Mouse (Mus musculus) urinary bladder, postnatal 4 days (tissue): Measurements from ENCODE around the gene Ubqln1.
"Not testable (repeated sequence)": the region's sequence is repeated elsewhere in the genome, so short reads cannot be mapped to it uniquely, and the experiment has no call there.

ENCODE experiments used
- DNase-seq, 2 experiments: peaks; one replicate each; pipeline ENCODE4 v3.0.0; 2021 to 2022; ENCODE audit warnings: low spot score in 2 of 2

Gene Ubqln1

DNA sequence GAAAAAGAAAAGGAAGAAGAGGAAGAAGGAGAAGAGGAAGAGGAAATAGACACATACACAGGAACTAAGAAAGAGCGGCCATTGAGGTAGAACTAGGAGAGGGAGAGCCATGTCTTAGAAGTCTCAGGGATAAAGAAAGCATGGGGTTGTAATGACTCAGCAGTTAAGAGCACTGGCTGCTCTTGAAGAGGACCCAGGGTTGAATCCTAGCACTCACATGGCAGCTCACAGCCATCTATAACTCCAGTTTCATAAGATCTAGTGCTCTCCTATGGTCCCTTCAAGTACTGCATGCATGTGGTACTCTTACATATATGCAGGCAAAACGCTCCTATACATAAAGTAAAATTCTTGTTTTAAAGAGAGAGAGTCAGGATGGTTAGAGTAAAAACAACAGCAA, 59.4 kb downstream of the Ubqln1 start:
- no peak for DNase-seq

DNA sequence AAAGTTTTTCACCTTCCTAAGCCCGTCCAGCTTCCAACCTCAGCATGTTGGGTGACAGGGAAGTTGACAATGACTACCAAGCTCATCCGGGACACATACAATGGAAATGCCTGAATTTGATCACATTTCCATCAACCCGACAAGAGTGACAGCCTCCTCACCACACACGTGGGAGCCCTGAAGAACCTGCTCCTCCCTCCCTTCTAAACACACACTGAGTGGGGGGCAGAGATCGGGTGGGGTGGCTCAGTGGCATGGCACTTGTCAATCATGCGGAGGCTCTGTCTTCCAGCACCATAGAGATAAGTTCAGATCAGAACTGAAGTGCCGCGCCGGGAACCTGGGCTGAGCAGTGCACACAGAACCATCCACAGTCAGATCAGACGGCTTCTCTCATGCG, 65.0 kb downstream of the Ubqln1 start:
- DNase-seq, result no peak

DNA sequence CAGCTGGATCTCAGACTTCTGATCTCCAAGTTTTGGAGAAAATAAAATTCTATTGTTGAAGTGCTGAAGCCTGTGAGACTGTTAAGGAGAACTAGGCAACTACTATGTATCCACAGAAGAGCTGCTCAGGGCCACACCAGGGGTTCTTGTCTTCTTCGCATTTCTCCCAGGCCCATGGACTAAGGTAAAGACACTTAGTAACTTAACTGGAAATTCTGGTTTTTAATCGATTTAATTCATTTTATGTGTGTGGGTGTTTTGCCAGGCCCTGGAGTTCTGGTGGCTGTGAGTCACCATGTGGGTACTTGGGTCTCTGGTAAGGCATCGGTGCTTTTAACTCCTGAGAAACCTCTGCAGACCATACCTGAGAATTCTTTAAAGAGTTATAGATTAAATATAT, 65.8 kb downstream of the Ubqln1 start:
- no peak for DNase-seq

DNA sequence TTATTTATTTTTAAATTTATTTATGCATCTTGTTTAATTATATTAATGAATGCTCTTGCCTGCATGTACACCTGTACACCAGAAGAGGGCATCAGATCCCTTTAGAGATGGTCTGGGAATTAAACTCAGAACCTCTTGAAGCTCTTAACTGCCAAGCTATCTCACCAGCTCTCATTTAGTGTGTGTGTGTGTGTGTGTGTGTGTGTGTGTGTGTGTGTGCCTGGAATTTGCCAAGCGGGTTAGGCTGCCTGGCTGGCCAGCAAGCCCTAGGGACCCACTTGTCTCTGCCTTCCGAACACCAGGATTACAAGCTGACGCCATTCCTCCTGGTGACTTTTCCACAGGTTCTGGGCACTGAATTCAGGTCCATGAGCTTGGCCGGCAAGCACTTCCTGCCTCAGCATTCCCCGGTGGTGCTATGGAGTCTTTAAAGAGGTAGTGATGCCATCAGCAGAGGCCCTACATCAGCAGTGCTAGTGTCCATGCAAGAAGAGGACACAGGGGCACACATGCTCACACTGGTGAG, 66.4 kb downstream of the Ubqln1 start:
- DNase-seq, result no peak

DNA sequence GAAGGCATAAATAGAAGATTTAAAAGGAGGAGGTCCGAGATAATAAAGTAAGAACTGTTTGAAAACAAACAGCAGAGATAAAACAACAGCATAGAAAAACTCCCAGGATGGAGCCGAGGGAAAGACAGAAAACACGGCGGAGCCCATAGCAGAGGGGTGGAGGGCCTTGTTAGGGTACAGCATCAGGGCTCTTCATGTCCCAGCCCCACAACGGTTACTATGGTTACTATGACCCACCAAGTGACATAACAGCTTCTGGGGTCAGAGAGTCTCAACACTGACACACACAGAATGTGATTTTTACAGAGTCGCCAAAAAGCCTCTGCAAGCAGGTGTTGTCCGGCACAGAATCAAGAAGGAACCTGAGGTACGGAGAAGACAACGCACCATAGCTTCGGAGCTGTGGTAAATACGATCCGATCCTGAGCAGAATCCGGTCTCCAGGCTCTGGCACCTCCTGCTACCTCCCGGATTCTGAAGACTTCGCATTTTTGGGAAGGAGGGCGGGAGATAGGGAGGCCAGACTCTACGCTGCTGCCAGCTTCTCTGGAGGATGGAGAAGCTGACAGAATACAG, 67.1 kb downstream of the Ubqln1 start:
- peak in 1 of 2 experiments; percentile 34 for DNase-seq

DNA sequence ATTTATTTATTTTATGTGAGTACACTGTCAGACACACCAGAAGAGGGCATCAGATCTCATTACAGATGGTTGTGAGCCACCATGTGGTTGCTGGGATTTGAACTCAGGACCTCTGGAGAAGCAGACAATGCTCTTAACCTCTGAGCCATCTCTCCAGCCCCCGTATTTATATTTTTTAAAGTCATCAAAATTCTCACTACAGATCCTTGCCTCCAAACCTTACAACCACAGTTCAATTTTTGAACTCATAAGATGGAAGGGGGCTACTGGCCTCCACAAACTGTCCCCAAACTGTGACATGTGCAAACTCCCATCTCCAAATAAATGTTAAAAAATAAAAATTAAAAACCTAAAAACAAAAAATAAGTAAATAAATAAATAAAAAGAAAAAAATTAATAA, 67.7 kb downstream of the Ubqln1 start:
- DNase-seq, result no peak

DNA sequence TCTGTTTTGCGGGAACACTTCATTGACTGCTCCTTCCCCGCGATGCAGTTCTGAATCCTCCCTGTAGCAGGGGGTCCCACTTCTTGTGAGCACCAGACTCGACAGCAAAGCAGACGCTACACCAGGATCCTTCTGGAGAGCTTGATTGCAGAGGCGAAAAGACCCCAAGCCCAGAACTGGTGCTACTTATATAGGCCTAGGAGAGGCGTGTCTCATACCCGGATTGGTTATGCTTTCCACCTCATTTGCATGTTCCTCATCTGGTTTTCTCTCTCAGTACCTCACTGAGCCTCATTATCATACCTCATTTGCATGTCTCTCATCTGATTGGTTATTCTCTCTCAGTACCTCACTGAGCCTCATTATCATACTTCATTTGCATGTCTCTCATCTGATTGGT, 68.8 kb downstream of the Ubqln1 start:
- DNase-seq, result not testable (repeated sequence)

DNA sequence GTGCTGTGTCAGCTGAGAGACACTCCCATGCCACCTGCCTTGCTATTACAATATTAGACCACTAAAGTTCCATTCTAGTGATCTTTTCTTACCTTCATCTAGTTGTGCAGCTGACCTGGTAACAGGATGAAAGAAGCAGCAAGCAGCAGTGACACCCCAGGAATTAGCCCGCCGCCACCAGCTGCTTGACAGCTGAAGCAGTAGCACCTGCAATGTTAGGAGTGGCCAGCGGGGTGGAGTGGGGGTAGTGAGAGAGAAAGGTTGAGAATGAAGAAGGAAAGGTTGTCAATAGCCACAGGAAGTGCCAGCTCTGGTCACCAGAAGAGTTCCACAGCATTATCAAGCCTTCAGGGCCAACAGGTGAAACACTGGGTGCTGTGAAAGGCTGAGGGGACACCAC, 83.8 kb downstream of the Ubqln1 start:
- no peak for DNase-seq

DNA sequence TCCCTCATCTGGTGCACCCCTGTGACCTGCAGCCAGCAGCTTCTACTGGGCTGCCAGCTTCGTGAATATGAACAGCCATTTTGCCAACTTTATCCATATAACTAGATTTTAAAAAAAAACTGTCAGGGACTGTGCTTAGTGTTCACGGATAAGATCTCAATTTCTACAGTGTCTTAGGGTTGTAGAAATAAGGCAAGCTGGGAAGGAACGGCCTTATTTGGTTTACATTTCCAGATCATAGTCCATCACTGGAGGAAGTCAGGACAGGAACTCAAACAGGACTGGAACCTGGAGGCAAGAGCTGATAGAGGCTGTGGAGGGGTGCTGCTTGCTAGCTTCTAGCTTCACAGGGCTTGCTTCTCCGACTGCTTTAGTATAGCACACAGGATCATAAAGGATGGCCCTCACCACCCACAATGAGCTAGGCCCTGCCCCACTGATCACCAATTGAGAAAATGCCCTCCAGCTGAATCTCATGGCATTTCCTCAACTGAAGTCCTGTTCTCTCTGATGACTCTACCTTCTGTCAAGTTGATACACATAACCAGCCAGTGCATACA, 85.7 kb downstream of the Ubqln1 start:
- DNase-seq, result no peak

DNA sequence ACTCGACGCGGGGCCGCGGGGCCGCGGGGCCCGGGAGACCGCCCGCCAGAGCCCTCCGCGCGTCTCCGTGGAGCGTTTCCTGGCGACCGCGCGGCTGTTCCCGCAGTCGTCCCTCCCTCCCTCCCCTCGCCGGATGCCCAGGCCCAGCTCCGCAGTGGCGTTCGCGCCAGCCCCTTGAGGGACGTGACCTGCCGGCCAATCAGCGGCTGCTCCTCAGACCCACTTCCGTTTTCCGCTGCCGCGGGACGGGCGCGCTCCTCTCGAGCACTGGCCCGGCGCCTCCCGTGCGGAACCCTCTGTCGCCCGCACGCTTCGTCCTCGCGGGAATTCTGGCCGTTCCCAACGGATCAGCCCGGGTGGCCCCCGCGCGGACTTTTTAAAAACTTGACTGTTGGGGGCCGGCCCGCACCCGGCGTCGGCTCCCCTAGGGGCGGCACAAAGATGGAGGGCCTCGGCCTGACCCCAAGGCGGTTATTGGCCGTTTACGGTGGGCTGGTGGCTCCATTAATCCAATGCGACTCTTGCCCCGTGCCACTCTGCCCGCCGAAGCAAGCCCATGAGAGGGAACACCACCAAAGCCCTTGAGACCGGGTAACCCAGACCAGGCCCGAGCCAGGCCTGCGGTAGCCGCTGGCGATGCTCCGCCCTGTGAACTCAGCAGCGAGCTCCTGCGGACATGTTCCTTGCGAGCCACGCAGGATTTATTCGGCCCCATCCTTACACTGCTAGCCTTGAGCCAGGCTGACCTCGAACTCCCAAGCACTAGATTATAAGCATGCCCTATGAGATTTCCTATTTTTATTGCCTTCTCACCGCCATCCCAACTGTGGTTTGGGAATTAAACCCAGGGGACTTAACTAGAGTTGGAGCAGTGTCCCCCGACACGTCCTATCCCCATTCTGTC, 86.4 kb downstream of the Ubqln1 start:
- DNase-seq, result peak; percentile 96

DNA sequence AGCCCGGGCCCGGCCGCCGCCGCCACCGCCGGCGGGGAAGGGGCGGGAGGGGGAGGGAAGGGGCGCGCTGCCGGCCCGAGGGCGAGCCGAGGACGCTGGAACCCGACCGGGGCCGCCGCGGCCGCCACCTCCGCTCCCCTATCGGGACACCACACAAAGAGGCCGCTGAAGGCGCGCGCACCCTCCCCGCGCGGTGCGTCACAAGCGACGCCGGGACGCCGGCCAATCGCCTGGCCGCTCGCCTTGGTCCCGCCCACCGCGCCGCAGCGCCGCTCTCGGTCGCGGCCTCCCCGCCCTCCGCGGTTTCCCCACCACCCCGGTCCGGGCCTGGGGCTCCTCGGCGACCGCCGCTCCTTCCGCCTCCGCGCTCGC, 87.1 kb downstream of the Ubqln1 start, which contains the start of gene Hnrnpa0:
TSS of gene Hnrnpa0 (minus strand) at position 161 of the 372 bp plus-strand sequence.
- peak; percentile 94 to 96 for DNase-seq

DNA sequence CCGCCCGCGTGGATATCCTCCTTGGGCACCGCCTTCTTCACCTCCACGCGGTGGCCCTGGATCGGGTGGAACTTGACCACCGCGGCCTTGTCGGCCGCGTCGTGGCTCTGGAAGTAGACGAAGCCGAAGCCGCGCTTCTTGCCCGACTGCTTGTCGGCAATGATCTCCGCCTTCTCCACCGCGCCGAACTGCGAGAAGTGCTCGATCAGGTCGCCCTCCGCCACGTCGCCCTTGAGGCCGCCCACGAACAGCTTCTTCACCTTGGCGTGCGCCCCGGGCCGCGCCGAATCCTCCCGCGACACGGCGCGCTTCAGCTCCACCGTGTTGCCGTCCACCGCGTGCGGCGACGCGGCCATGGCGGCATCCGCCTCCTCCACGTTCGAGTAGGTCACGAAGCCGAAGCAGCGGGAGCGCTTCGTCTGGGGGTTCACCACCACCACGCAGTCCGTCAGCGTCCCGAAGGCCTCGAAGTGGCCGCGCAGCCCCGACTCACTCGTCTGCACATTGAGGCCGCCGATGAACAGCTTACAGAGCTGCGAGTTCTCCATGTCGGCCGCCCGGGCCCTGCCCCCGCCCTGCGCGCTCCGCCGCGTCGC, 87.6 kb downstream of the Ubqln1 start:
- no peak for DNase-seq

DNA sequence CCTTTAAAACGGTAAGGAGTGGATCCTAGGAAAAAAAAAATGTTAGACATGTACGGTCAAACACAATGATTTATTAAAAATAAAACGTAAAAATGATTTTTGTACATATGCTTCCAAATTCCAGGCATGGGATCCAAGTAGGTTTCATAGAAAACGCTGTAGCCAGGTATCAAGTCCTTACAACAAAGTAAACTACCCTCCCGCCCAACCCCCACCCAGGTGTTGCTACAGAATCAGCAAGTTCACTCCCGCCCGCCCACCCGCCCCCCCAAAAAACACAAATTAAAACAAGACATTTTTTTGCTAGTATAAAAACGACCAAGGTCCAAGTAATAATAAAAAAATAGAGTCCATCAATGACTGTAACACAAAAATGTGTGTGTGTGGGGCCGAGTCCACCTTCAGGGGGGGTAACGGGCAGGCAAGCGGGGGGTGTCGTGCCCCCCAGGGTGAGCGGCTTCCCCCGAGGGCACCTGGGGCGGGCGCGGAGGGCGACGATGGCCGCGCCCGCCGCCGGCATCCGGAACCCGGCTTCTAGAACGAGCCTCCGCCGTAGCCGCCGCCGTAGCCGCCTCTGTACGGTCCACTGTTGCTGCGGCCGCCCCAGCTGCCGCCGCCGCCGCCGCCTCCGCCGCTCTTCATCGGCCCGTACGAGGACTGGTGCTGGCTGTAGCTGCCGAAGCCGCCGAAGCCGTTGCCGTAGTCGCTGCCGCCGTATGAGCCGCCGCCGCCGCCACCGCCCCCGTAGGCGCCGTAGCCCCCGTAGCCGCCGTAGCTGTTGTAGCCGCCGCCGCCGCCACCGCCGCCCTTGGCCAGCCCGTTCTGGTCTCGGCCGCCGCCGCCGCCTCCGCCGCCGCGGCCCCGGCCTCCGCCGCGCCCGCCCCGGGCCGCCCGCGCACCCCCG, 88.3 kb downstream of the Ubqln1 start:
- DNase-seq, result no peak
